Mouse (Mus musculus) forebrain, embryonic 13.5 days (tissue): ENCODE data around the gene Ubb. TPM values are rescaled to one million over a fixed set of nuclear protein-coding genes. Genes with fewer than 3 reads are reported as not detected.

Experiments used
- ATAC-seq: fragments of 200-750 bp; cut with Nextera tagmentation; 2 replicates; pipeline ENCODE4 v1.8.0; 2017
- H3K27ac ChIP-seq: fragments of 300-500 bp; sonication (generic); 2 replicates; pipeline ENCODE4 v1.5.1; 2015; ENCODE audit warnings: inconsistent platforms, mild to moderate bottlenecking, moderate library complexity
- H3K27me3 ChIP-seq: fragments of 300-500 bp; sonication (generic); 2 replicates; pipeline ENCODE4 v1.6.1; 2015; ENCODE audit warnings: mild to moderate bottlenecking, inconsistent platforms
- H3K36me3 ChIP-seq: fragments of 300-500 bp; sonication (generic); 2 replicates; pipeline ENCODE4 v1.6.1; 2015; ENCODE audit warnings: mild to moderate bottlenecking, inconsistent platforms; ENCODE audit not compliant: poor library complexity, severe bottlenecking
- H3K4me1 ChIP-seq: fragments of 300-500 bp; sonication (generic); 2 replicates; pipeline ENCODE4 v1.6.1; 2015; ENCODE audit warnings: inconsistent platforms
- H3K4me2 ChIP-seq: fragments of 300-500 bp; sonication (generic); 2 replicates; pipeline ENCODE4 v1.6.1; 2015; ENCODE audit warnings: inconsistent platforms, mild to moderate bottlenecking, moderate library complexity
- H3K4me3 ChIP-seq: fragments of 300-500 bp; sonication (generic); 2 replicates; pipeline ENCODE4 v1.5.1; 2015; ENCODE audit warnings: mild to moderate bottlenecking, inconsistent platforms
- H3K9ac ChIP-seq: fragments of 300-500 bp; sonication (generic); 2 replicates; pipeline ENCODE4 v1.6.1; 2015; ENCODE audit warnings: mild to moderate bottlenecking, inconsistent platforms
- H3K9me3 ChIP-seq: fragments of 300-500 bp; sonication (generic); replicated peaks from 2 replicates; pipeline ENCODE4 v1.6.1; 2016; ENCODE audit warnings: inconsistent platforms
- WGBS: fragments of 180-500 bp; shearing (Covaris S2); methylation state at CpG from one replicate; pipeline ENCODE4 v1.1.7; 2015; 5-methylcytosine and 5-hydroxymethylcytosine counted together
- polyA plus RNA-seq: library from polyadenylated mRNA; unstranded; fragments of >200 nt; fragmentation: Nextera tagmentation; extraction: Ambion mirVana; gene quantifications from 2 replicates; pipeline ENCODE4 v1.2.1, GENCODE M21; 2015

The Ubb gene
- polyA plus RNA-seq, 1 experiment from 2014 or later, result 4,559 TPM

GRCm38 (mm10) chr11:62598571-62598970 lies 47.6 kb downstream of the Ubb start:
- no peak for ATAC-seq
- no peaks in the 10 kb centered on the region for H3K36me3 ChIP-seq

GRCm38 (mm10) chr11:62601732-62602618 lies 51.0 kb downstream of the Ubb start:
- Histone ChIP-seq H3K4me3 (peak overlapping the region; percentile 90), H3K27me3 (no peaks in the 10 kb centered on the region), H3K9ac (peak overlapping the region; percentile 99), H3K27ac (peak overlapping the region; percentile 91), H3K36me3 (peaks cover 33% of the 10 kb centered on the region), H3K4me2 (peak overlapping the region; percentile 91), H3K4me1 (peaks cover 44% of the 10 kb centered on the region), H3K9me3 (no peaks in the 10 kb centered on the region)
- ATAC-seq, result peak; percentile 1
- 11% methylated on average over 17 of the region's 17 CpGs for WGBS

More at GRCm38 (mm10) chr11:62598571-62598970, 47.6 kb downstream of the Ubb start:
- Histone ChIP-seq H3K27ac (no peak overlapping the region), H3K9me3 (no peaks in the 10 kb centered on the region), H3K4me2 (no peak overlapping the region), H3K27me3 (no peaks in the 10 kb centered on the region), H3K4me1 (peaks cover 10% of the 10 kb centered on the region), H3K9ac (no peak overlapping the region), H3K4me3 (no peak overlapping the region)
- 89% methylated on average over 4 of the region's 4 CpGs for WGBS

Other genes starting within 250 kb of the Ubb start
- gene Pigl, start 92.7 kb upstream of the Ubb start, polyA plus RNA-seq, result 6.2 and 7.6 TPM in 2 replicates
- gene Ncor1, start 92.6 kb upstream of the Ubb start, polyA plus RNA-seq, result 120 and 170 TPM in 2 replicates
- 74.4 and 78.7 TPM in 2 replicates for gene Cenpv, start 11.9 kb upstream of the Ubb start, polyA plus RNA-seq
- 8.2 and 9.1 TPM in 2 replicates for gene Trpv2, start 23.3 kb downstream of the Ubb start, polyA plus RNA-seq
- gene Lrrc75a, start 97.4 kb downstream of the Ubb start, polyA plus RNA-seq, result 8.0 and 9.4 TPM in 2 replicates
- gene Mmgt2, start 97.5 kb downstream of the Ubb start, polyA plus RNA-seq, result 31.3 and 33.2 TPM in 2 replicates
- gene Zfp287, start 180.7 kb downstream of the Ubb start, polyA plus RNA-seq, result 17.9 and 21.2 TPM in 2 replicates
- gene Gm10428, start 201.9 kb downstream of the Ubb start, polyA plus RNA-seq, result not detected in 2 replicates
- gene Zfp286, start 238.3 kb downstream of the Ubb start, polyA plus RNA-seq, result 34.9 TPM in 2 replicates